In genomic region chr2:174300186-174300585, GRCm38 (mm10) we compare ENCODE assay signal across 8 mouse cellular contexts. TPM values are rescaled to one million over a fixed set of nuclear protein-coding genes. Genes with fewer than 3 reads are reported as not detected.
A peak's percentile ranks its signal among the peaks of the same experiment; 100 is the strongest.
DNase-seq lines count a peak whose midpoint lies in the region; ATAC-seq and TF ChIP-seq lines count a peak whose summit lies in the region.

No protein-coding gene starts in this region.

- no peak overlapping the region for H3K9ac ChIP-seq in kidney, postnatal 0 days (ENCODE audit: low read depth, low read length)
- H3K9ac ChIP-seq in intestine, postnatal 0 days (ENCODE audit: low read depth, low read length) = no peak overlapping the region
- H3K9ac ChIP-seq in neural tube, embryonic 12.5 days = no peak overlapping the region

- no peak for ATAC-seq in kidney, postnatal 0 days (replicated peaks; ENCODE audit: low FRiP score, low read depth)
- ATAC-seq in intestine, postnatal 0 days = no peak
- ATAC-seq in neural tube, embryonic 12.5 days (ENCODE audit: low FRiP score, low read depth) = no peak

- WGBS in kidney, postnatal 0 days = 61% methylated on average over 27 of the region's 27 CpGs
- WGBS in forebrain, embryonic 10.5 days = 49% methylated on average over 27 of the region's 27 CpGs
- WGBS in intestine, postnatal 0 days = 58% methylated on average over 27 of the region's 27 CpGs
- 51% methylated on average over 27 of the region's 27 CpGs for WGBS in neural tube, embryonic 12.5 days

- peaks cover 28% of the 10 kb centered on the region for H3K9me3 ChIP-seq in kidney, postnatal 0 days (replicated peaks; ENCODE audit: low read length)
- peaks cover 58% of the 10 kb centered on the region for H3K9me3 ChIP-seq in forebrain, embryonic 10.5 days
- H3K9me3 ChIP-seq in intestine, postnatal 0 days (ENCODE audit: control insufficient read depth) = peaks cover 7% of the 10 kb centered on the region; the same call in 1 of the 2 replicates
- peaks cover 58% of the 10 kb centered on the region for H3K9me3 ChIP-seq in neural tube, embryonic 12.5 days

- H3K4me2 ChIP-seq in kidney, postnatal 0 days (ENCODE audit: low read length) = peak overlapping the region; percentile 51
- H3K4me2 ChIP-seq in intestine, postnatal 0 days (replicated peaks; ENCODE audit: low read depth) = peak overlapping the region; percentile 47
- peak overlapping the region; percentile 54 for H3K4me2 ChIP-seq in neural tube, embryonic 12.5 days (replicated peaks)

- H3K4me1 ChIP-seq in kidney, postnatal 0 days (replicated peaks; ENCODE audit: insufficient read depth, low read length) = no peaks in the 10 kb centered on the region; the same call in 1 of the 2 replicates
- H3K4me1 ChIP-seq in forebrain, embryonic 10.5 days = peaks cover 46% of the 10 kb centered on the region
- H3K4me1 ChIP-seq in intestine, postnatal 0 days (replicated peaks; ENCODE audit: control insufficient read depth, insufficient read depth, low read length) = no peaks in the 10 kb centered on the region
- H3K4me1 ChIP-seq in neural tube, embryonic 12.5 days = peaks cover 19% of the 10 kb centered on the region; the same call in 1 of the 2 replicates

- no peak for TF ChIP-seq CTCF in kidney, postnatal 0 days (IDR thresholded peaks at IDR 0.05; ENCODE audit: low read depth)
- TF ChIP-seq CTCF in intestine, postnatal 0 days (IDR thresholded peaks at IDR 0.05; ENCODE audit: low read depth) = no peak

- peaks cover 15% of the 10 kb centered on the region for H3K27me3 ChIP-seq in kidney, postnatal 0 days (ENCODE audit: insufficient read depth, low read length)
- H3K27me3 ChIP-seq in forebrain, embryonic 10.5 days (ENCODE audit: poor library complexity, severe bottlenecking) = peaks cover 50% of the 10 kb centered on the region
- peaks cover 36% of the 10 kb centered on the region for H3K27me3 ChIP-seq in intestine, postnatal 0 days (replicated peaks; ENCODE audit: control insufficient read depth, insufficient read depth, low read length)
- peaks cover 30% of the 10 kb centered on the region for H3K27me3 ChIP-seq in neural tube, embryonic 12.5 days (replicated peaks)

- no peak for DNase-seq in kidney, postnatal 0 days (ENCODE audit: low spot score)
- DNase-seq in kidney, postnatal 4 days = no peak
- DNase-seq in forebrain, embryonic 10.5 days (ENCODE audit: extremely low spot score, low spot score) = no peak
- DNase-seq in adrenal gland, adult 18-20 months (ENCODE audit: low spot score in 2 of 2) = no peak
- no peak for DNase-seq in spleen, postnatal 14 days (ENCODE audit: low spot score in 2 of 2)
- DNase-seq in urinary bladder, postnatal 4 days (ENCODE audit: low spot score in 2 of 2) = no peak

- no peak overlapping the region for H3K27ac ChIP-seq in kidney, postnatal 0 days
- H3K27ac ChIP-seq in forebrain, embryonic 10.5 days = no peak overlapping the region
- no peak overlapping the region; the same call in 1 of the 2 replicates for H3K27ac ChIP-seq in intestine, postnatal 0 days (ENCODE audit: low read depth, low read length)
- H3K27ac ChIP-seq in neural tube, embryonic 12.5 days = no peak overlapping the region

- no peaks in the 10 kb centered on the region for H3K36me3 ChIP-seq in kidney, postnatal 0 days (ENCODE audit: insufficient read depth, low read length)
- peaks cover 40% of the 10 kb centered on the region for H3K36me3 ChIP-seq in forebrain, embryonic 10.5 days (replicated peaks)
- H3K36me3 ChIP-seq in intestine, postnatal 0 days (ENCODE audit: control insufficient read depth, insufficient read depth) = no peaks in the 10 kb centered on the region
- H3K36me3 ChIP-seq in neural tube, embryonic 12.5 days = peaks cover 3% of the 10 kb centered on the region; the same call in 1 of the 2 replicates

- H3K4me3 ChIP-seq in kidney, postnatal 0 days (replicated peaks; ENCODE audit: low read depth, low read length) = peak overlapping the region; percentile 28
- H3K4me3 ChIP-seq in forebrain, embryonic 10.5 days = peak overlapping the region; percentile 54
- H3K4me3 ChIP-seq in intestine, postnatal 0 days (ENCODE audit: low read depth, low read length) = peak overlapping the region; percentile 24; the same call in 1 of the 2 replicates
- peak overlapping the region; percentile 31 for H3K4me3 ChIP-seq in neural tube, embryonic 12.5 days

RNA-seq across cellular contexts. Expression of gene Gnas, which starts 16.1 kb away (rescaled TPM):
- 1,338 and 1,363 TPM in 2 replicates for polyA plus RNA-seq in kidney, postnatal 0 days (2015; fragmentation: Nextera tagmentation; extraction: Ambion mirVana)
- polyA plus RNA-seq in forebrain, embryonic 10.5 days (2016; fragmentation: Nextera tagmentation; extraction: Ambion mirVana) = 880 and 928 TPM in 2 replicates
- 686 and 705 TPM in 2 replicates for polyA plus RNA-seq in intestine, postnatal 0 days (2015; fragmentation: Nextera tagmentation; extraction: Ambion mirVana)
- polyA plus RNA-seq in neural tube, embryonic 12.5 days (2016; fragmentation: Nextera tagmentation; extraction: Ambion mirVana) = 1,608 and 1,653 TPM in 2 replicates
- 1,000 to 10,000 TPM; 2,555 to 2,708 TPM for total RNA-seq in adrenal gland, adult 18-20 months (2021)

RNA-seq across cellular contexts. Expression of gene Gm20721, which starts 46.3 kb away (rescaled TPM):
- 8.6 and 11.1 TPM in 2 replicates for polyA plus RNA-seq in kidney, postnatal 0 days (2015; fragmentation: Nextera tagmentation; extraction: Ambion mirVana)
- 5.9 and 8.1 TPM in 2 replicates for polyA plus RNA-seq in forebrain, embryonic 10.5 days (2016; fragmentation: Nextera tagmentation; extraction: Ambion mirVana)
- polyA plus RNA-seq in intestine, postnatal 0 days (2015; fragmentation: Nextera tagmentation; extraction: Ambion mirVana) = 2.7 and 3.5 TPM in 2 replicates
- polyA plus RNA-seq in neural tube, embryonic 12.5 days (2016; fragmentation: Nextera tagmentation; extraction: Ambion mirVana) = 11.6 and 20.7 TPM in 2 replicates
- total RNA-seq in adrenal gland, adult 18-20 months (2021) = 1 to 10 TPM; 1.3 to 1.7 TPM
